19 mouse cellular contexts compared by ENCODE assay signal in the genomic region with DNA sequence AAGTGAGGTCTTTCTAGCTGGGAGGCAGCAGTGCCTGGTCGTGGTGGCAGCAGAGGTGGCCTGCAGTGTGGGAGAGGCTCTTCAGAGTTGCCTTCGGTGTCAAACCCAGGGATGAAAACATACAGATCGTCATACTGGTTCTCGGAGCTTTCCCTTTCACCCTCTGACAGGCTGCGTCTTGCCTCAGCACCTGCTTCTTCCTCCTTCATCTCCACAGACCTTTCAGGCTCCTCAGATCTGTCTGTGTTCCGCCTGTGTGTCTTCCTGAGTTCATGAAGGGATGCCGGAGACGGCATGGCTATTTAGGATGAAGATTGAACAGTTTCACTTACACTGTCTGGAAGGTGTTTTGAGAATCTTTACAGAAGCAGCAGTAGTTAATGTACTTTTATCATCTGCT.
DNase-seq lines count a peak whose midpoint lies in the region; ATAC-seq and TF ChIP-seq lines count a peak whose summit lies in the region.
"Had no signal": no experiment of that assay in that cellular context is flagged by ENCODE, and none has a peak within 500 bp of the region (broad histone marks: within the 10 kb centered on the region; RNA-seq: fewer than 3 reads in every experiment).

No protein-coding gene starts in this region.

- H3K36me3 ChIP-seq in midbrain, embryonic 14.5 days (ENCODE audit: control insufficient read depth, insufficient read depth, low read length): no peaks in the 10 kb centered on the region
- H3K36me3 ChIP-seq in liver, postnatal 0 days (replicated peaks; ENCODE audit: insufficient read depth, low read length): no peaks in the 10 kb centered on the region
- H3K36me3 ChIP-seq: embryonic facial prominence, embryonic 10.5 days; heart, embryonic 15.5 days; hindbrain, embryonic 15.5 days; midbrain, embryonic 15.5 days; neural tube, embryonic 15.5 days had no signal

- DNase-seq in right cerebral cortex, postnatal 25 days: peak; percentile 8
- DNase-seq in right cerebral cortex, postnatal 4 days: no peak
- peak; percentile 16 to 19 for DNase-seq in CD8-positive naive resting alpha-beta T cell, adult 2 months (ENCODE audit: low read depth in 2 of 2, low spot score in 2 of 2)
- no peak for DNase-seq in midbrain, embryonic 14.5 days
- DNase-seq in liver, postnatal 0 days: no peak
- DNase-seq in yolk sac, embryonic 10.5 days (ENCODE audit: low spot score): no peak
- DNase-seq: cerebellum, adult 9-10 months; heart, postnatal 4 days; kidney, adult 11 months had no signal

- H3K4me3 ChIP-seq in midbrain, embryonic 14.5 days (replicated peaks; ENCODE audit: low read depth, low read length): no peak overlapping the region
- H3K4me3 ChIP-seq in liver, postnatal 0 days (ENCODE audit: low read depth, low read length): no peak overlapping the region
- H3K4me3 ChIP-seq: embryonic facial prominence, embryonic 10.5 days; heart, embryonic 15.5 days; hindbrain, embryonic 15.5 days; midbrain, embryonic 15.5 days; myocyte; neural tube, embryonic 15.5 days had no signal

- H3K9me3 ChIP-seq in midbrain, embryonic 14.5 days (ENCODE audit: control insufficient read depth, low read length): no peaks in the 10 kb centered on the region
- no peaks in the 10 kb centered on the region for H3K9me3 ChIP-seq in liver, postnatal 0 days (ENCODE audit: low read length)
- H3K9me3 ChIP-seq: embryonic facial prominence, embryonic 10.5 days; heart, embryonic 15.5 days; hindbrain, embryonic 15.5 days; midbrain, embryonic 15.5 days; neural tube, embryonic 15.5 days had no signal

- H3K4me2 ChIP-seq in midbrain, embryonic 14.5 days (ENCODE audit: low read length): no peak overlapping the region
- H3K4me2 ChIP-seq in liver, postnatal 0 days (ENCODE audit: low read depth, low read length): no peak overlapping the region
- H3K4me2 ChIP-seq: heart, embryonic 15.5 days; hindbrain, embryonic 15.5 days; midbrain, embryonic 15.5 days; neural tube, embryonic 15.5 days had no signal

- no peak for TF ChIP-seq CTCF in liver, postnatal 0 days (IDR thresholded peaks at IDR 0.05; ENCODE audit: low read depth)

- no peaks in the 10 kb centered on the region for H3K27me3 ChIP-seq in midbrain, embryonic 14.5 days (ENCODE audit: control insufficient read depth, insufficient read depth, low read length)
- no peaks in the 10 kb centered on the region for H3K27me3 ChIP-seq in liver, postnatal 0 days (ENCODE audit: insufficient read depth, low read length)
- H3K27me3 ChIP-seq: heart, embryonic 15.5 days; hindbrain, embryonic 15.5 days; midbrain, embryonic 15.5 days; neural tube, embryonic 15.5 days had no signal

- no peak overlapping the region for H3K27ac ChIP-seq in midbrain, embryonic 14.5 days (replicated peaks; ENCODE audit: low read depth, low read length)
- H3K27ac ChIP-seq in liver, postnatal 0 days (ENCODE audit: low read depth): no peak overlapping the region
- H3K27ac ChIP-seq: embryonic facial prominence, embryonic 10.5 days; heart, embryonic 15.5 days; hindbrain, embryonic 15.5 days; kidney, postnatal 0 days; liver, embryonic 14.5 days; macrophage; midbrain, embryonic 15.5 days; neural tube, embryonic 15.5 days had no signal

- peak; percentile 64 for ATAC-seq in megakaryocyte, adult 5-6 weeks (ENCODE audit: poor library complexity, severe bottlenecking)
- no peak for ATAC-seq in midbrain, embryonic 14.5 days (ENCODE audit: low FRiP score, low TSS enrichment)
- no peak for ATAC-seq in liver, postnatal 0 days
- ATAC-seq: midbrain, embryonic 15.5 days had no signal

- WGBS in midbrain, embryonic 14.5 days: 88% methylated on average over 8 of the region's 8 CpGs
- WGBS in liver, postnatal 0 days (ENCODE audit: insufficient replicate concordance): 81% methylated on average over 8 of the region's 8 CpGs

- H3K4me1 ChIP-seq in midbrain, embryonic 14.5 days (ENCODE audit: control insufficient read depth, insufficient read depth, low read length): no peaks in the 10 kb centered on the region
- H3K4me1 ChIP-seq in liver, postnatal 0 days (ENCODE audit: insufficient read depth): no peaks in the 10 kb centered on the region
- H3K4me1 ChIP-seq: embryonic facial prominence, embryonic 10.5 days; heart, embryonic 15.5 days; hindbrain, embryonic 15.5 days; midbrain, embryonic 15.5 days; neural tube, embryonic 15.5 days had no signal

- no peak for TF ChIP-seq EP300 in liver, postnatal 0 days (IDR thresholded peaks at IDR 0.05; ENCODE audit: low read depth)

- no peak overlapping the region for H3K9ac ChIP-seq in midbrain, embryonic 14.5 days (replicated peaks; ENCODE audit: low read length)
- no peak overlapping the region for H3K9ac ChIP-seq in liver, postnatal 0 days (replicated peaks)
- H3K9ac ChIP-seq: heart, embryonic 15.5 days; hindbrain, embryonic 15.5 days; liver, embryonic 14.5 days; midbrain, embryonic 15.5 days; neural tube, embryonic 15.5 days had no signal

Comparison
In these comparisons a context has a peak if more than half of its experiments do, and no peak if none do; other contexts are left out.
1. DNase-seq: peak in right cerebral cortex, postnatal 25 days (single experiment) and CD8-positive naive resting alpha-beta T cell, adult 2 months (2 of 2); none in right cerebral cortex, postnatal 4 days (single experiment), midbrain, embryonic 14.5 days (single experiment), liver, postnatal 0 days (single experiment) and yolk sac, embryonic 10.5 days (single experiment).